Mouse (Mus musculus): ENCODE measurements around the gene A230072I06Rik.

- TF ChIP-seq CTCF (conservative IDR thresholded peaks at IDR 0.05; ENCODE audit: low read length) (no peak), POU5F1 (IDR thresholded peaks at IDR 0.05; ENCODE audit: borderline replicate concordance, low read length) (no peak), NANOG (IDR thresholded peaks at IDR 0.05; ENCODE audit: borderline replicate concordance, low read length) (no peak)
Observed at GRCm38 (mm10) chr8:12234039-12234438, 44.6 kb upstream of the A230072I06Rik start.

Data from E14TG2a.4 (cell line).